Mouse (Mus musculus): ENCODE measurements around the gene Gm43064. TPM values are rescaled to one million over a fixed set of nuclear protein-coding genes. Genes with fewer than 3 reads are reported as not detected.

Gene Gm43064
- polyA plus RNA-seq, 1 experiment from 2014 or later: 0.39 TPM

DNA sequence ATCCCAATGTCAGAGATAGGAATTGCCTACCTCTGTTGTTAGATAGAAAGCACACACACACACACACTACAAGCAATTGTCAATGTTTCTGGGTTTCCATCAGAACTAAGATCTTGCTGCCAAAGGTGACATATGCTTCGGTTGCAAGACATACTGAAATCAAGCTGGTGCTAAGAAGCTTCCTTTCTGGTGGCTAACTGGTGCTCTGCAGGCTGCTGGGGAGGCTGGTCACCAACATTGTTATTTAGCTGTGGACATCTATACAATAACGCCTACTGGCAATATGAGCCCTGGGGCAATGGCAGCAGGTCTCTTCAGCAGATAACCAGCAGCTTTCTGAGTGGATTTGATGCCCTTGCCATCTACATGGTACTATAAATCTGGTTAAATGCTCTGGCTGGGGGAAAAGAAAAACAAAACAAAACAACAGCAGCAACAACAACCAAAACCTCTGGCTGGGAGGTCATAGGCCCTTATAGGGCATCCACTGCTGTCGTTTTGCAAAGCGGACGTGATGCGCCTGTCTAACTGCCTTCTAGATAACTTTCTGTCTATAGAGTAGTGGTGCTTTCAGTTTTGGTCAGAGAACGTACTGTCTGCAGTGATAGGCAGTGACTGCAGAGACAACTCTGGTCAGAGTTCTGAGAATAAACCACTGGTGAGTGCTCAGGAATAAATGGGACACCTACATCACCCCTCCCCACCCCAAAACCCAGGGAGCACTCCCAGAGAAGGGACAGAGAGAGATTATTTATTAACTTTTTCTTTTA is 47.8 kb downstream of the Gm43064 start:
- Histone ChIP-seq H3K27ac (replicated peaks in 1 of 2; ENCODE audit: control insufficient read depth in 1 of 2, insufficient read depth in 1 of 2, low read depth in 2 of 2, low read length in 2 of 2) (no peak overlapping the region), H3K4me3 (ENCODE audit: control insufficient read depth in 1 of 2, insufficient read depth in 1 of 2, low read depth in 1 of 2, low read length in 2 of 2) (no peak overlapping the region), H3K4me1 (ENCODE audit: control insufficient read depth in 2 of 2, insufficient read depth in 2 of 2, low read length in 2 of 2) (peaks cover 6 to 8% of the 10 kb centered on the region in 2 experiments; a peak in 2 of 4 replicates), H3K36me3 (ENCODE audit: control insufficient read depth, insufficient read depth, low read length) (no peaks in the 10 kb centered on the region), H3K27me3 (ENCODE audit: control insufficient read depth, insufficient read depth, low read length) (no peaks in the 10 kb centered on the region), H3K4me2 (ENCODE audit: low read length) (no peak overlapping the region), H3K9ac (ENCODE audit: low read length) (no peak overlapping the region), H3K9me3 (ENCODE audit: control insufficient read depth, low read length) (no peaks in the 10 kb centered on the region)
- WGBS: 83% methylated on average over 7 of the region's 7 CpGs
- no peak for ATAC-seq (ENCODE audit: insufficient number of reproducible peaks, insufficient read depth, low FRiP score, low read depth)

DNA sequence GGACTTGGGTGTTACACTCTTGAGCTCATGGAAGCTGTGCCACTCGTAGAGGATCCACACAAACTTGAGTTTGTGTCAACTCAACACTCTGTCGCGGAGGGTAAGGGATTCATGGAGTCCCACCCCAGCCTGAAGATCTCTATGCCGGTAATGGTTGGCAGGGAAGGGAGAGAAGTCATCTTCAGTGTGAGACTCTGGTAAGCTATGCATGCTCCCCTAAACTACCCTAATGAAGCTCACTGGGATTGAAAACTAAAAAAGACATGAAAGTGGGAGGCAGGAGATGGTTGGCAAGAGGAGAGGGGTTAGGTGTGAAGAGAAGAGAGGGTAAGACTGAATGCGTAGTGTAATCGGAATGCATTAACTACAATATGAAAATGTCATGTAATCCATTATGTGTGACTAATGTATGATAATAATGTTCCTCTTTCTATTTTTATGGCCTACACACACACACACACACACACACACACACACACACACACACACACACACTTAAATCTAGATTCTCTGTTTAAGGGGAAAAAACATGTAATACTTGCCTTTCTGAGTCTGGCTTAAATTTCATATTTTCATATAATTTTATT is 48.7 kb downstream of the Gm43064 start:
- no peaks in the 10 kb centered on the region for H3K9me3 ChIP-seq (ENCODE audit: control insufficient read depth, low read length)
- H3K27ac ChIP-seq (replicated peaks in 1 of 2; ENCODE audit: control insufficient read depth in 1 of 2, insufficient read depth in 1 of 2, low read depth in 2 of 2, low read length in 2 of 2): no peak overlapping the region
- no peak overlapping the region for H3K9ac ChIP-seq (ENCODE audit: low read length)
- no peak overlapping the region for H3K4me3 ChIP-seq (ENCODE audit: control insufficient read depth in 1 of 2, insufficient read depth in 1 of 2, low read depth in 1 of 2, low read length in 2 of 2)
- ATAC-seq (ENCODE audit: insufficient number of reproducible peaks, insufficient read depth, low FRiP score, low read depth): no peak
- peaks cover 6 to 8% of the 10 kb centered on the region in 2 experiments; a peak in 2 of 4 replicates for H3K4me1 ChIP-seq (ENCODE audit: control insufficient read depth in 2 of 2, insufficient read depth in 2 of 2, low read length in 2 of 2)
- H3K27me3 ChIP-seq (ENCODE audit: control insufficient read depth, insufficient read depth, low read length): no peaks in the 10 kb centered on the region
- WGBS: 84% methylated on average over 6 of the region's 6 CpGs
- H3K36me3 ChIP-seq (ENCODE audit: control insufficient read depth, insufficient read depth, low read length): no peaks in the 10 kb centered on the region
- no peak overlapping the region for H3K4me2 ChIP-seq (ENCODE audit: low read length)

DNA sequence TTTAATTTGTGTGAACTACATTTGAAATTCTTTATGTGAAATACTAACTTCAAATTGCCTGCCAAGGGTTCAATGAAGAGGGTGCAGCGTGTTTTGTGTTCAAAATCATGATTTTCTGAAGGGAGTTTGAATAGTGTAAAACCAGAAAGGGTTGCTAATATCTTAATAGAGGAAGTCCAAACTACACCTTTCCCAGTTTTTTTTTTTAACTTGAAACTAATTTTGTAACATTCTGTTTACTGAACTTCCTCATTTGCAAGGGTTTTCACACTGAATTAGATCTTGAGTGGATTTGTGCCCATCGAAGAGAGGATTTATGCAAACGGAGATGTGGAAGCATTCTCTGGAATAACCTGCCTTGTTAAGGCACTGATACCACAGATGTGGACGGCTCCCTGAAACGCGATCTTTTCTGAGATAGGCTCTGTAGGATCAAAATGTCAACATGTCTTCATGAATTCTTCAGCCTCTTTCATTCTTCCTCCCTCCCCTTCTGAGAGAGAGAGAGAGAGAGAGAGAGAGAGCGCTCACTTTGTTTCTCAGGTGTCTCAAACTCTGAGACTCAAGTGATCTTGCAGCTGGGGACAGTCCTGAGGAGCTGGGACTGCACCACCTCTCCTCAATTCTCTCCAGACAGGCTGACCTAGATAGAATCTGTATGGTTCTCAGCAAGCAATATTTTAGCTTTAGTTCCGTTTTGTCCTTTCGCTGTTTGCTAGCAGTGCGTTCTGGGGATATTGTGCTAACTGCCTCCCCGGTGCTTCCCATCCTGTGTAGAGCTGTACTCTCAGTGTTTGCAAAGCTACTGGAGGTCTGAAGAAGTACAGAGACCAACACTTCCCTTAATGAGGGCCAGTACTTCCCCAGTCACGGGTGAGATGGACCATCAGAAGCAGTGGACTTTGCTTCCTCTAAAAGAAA is 49.8 kb downstream of the Gm43064 start, which contains the start of gene Ptpn22:
Gene Ptpn22, plus strand, starts transcription at position 915 of the 921 bp plus-strand sequence.
- 0 out of 4 replicates have a peak within 1 kb of the TSS, but pooled peaks have one; percentile 1 to 19 for H3K27ac ChIP-seq (replicated peaks in 1 of 2; ENCODE audit: control insufficient read depth in 1 of 2, insufficient read depth in 1 of 2, low read depth in 2 of 2, low read length in 2 of 2)
- H3K36me3 ChIP-seq (ENCODE audit: control insufficient read depth, insufficient read depth, low read length): no peaks in the 10 kb centered on the region
- WGBS: 67% methylated on average over 12 of the region's 12 CpGs
- no peak within 1 kb of the TSS for H3K4me2 ChIP-seq (ENCODE audit: low read length)
- H3K27me3 ChIP-seq (ENCODE audit: control insufficient read depth, insufficient read depth, low read length): no peaks in the 10 kb centered on the region
- peaks cover 6 to 8% of the 10 kb centered on the region in 2 experiments; a peak in 2 of 4 replicates for H3K4me1 ChIP-seq (ENCODE audit: control insufficient read depth in 2 of 2, insufficient read depth in 2 of 2, low read length in 2 of 2)
- ATAC-seq (ENCODE audit: insufficient number of reproducible peaks, insufficient read depth, low FRiP score, low read depth): no peak
- H3K9ac ChIP-seq (ENCODE audit: low read length): no peak within 1 kb of the TSS; the same call in 1 of the 2 replicates
- no peaks in the 10 kb centered on the region for H3K9me3 ChIP-seq (ENCODE audit: control insufficient read depth, low read length)
- H3K4me3 ChIP-seq (ENCODE audit: control insufficient read depth in 1 of 2, insufficient read depth in 1 of 2, low read depth in 1 of 2, low read length in 2 of 2): no peak within 1 kb of the TSS

DNA sequence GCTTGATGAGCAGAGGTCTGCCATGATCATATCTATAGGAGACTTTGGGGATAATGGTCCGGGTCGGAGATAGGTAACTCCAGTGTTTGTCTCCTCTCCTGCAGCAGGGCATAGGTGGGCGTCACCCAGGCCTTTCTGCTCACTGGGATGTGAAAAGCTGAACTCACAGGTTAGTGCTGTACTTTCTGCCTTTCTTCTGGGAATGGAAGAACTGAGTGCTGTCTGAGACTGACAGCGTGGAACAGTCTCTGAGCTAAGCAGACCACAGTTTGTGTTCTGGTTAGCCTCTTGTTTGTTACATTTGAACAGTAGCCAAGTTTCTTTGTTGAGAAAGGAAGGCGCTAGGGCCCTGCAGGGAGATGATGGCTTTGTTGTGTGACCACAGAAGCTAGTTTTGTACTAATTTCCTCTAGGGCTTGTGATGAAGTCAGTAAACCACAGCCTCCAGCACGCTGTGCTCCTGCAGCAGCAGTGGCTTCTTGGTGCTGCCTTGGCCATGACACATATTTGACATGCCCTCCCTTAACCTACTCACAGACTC is 50.5 kb downstream of the Gm43064 start:
- WGBS: 61% methylated on average over 6 of the region's 6 CpGs
- 0 out of 4 replicates have a peak overlapping the region, but pooled peaks have one; percentile 1 to 19 for H3K27ac ChIP-seq (replicated peaks in 1 of 2; ENCODE audit: control insufficient read depth in 1 of 2, insufficient read depth in 1 of 2, low read depth in 2 of 2, low read length in 2 of 2)
- no peaks in the 10 kb centered on the region for H3K27me3 ChIP-seq (ENCODE audit: control insufficient read depth, insufficient read depth, low read length)

DNA sequence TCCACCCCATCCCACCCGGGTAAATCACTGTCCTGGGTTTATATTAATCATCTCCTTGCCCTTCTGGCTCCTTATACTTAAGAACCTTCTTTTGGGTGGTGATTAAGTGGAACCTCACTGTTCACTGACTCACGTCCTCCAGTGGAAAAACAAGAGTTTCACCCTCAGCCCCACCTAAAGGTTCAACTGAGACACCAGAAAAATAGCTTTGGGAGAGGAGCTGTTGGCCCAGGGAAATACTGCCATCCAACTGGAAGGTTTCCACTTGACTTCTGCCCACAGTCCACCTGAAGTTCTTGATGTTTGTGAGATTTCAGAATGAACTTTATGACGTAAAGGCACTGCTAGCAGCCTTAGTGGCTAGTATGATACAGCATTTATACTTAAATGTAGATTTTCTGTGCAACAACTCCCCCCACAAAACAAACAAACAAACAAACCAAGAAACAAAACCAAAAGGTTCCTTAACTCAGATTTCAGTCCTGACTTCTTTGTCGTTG is 53.4 kb downstream of the Gm43064 start:
- Histone ChIP-seq H3K36me3 (ENCODE audit: control insufficient read depth, insufficient read depth, low read length) (no peaks in the 10 kb centered on the region), H3K9me3 (ENCODE audit: control insufficient read depth, low read length) (no peaks in the 10 kb centered on the region), H3K27me3 (ENCODE audit: control insufficient read depth, insufficient read depth, low read length) (no peaks in the 10 kb centered on the region), H3K27ac (replicated peaks in 1 of 2; ENCODE audit: control insufficient read depth in 1 of 2, insufficient read depth in 1 of 2, low read depth in 2 of 2, low read length in 2 of 2) (no peak overlapping the region), H3K4me1 (ENCODE audit: control insufficient read depth in 2 of 2, insufficient read depth in 2 of 2, low read length in 2 of 2) (peaks cover 6 to 8% of the 10 kb centered on the region in 2 experiments; a peak in 2 of 4 replicates), H3K4me2 (ENCODE audit: low read length) (no peak overlapping the region), H3K9ac (ENCODE audit: low read length) (no peak overlapping the region), H3K4me3 (ENCODE audit: control insufficient read depth in 1 of 2, insufficient read depth in 1 of 2, low read depth in 1 of 2, low read length in 2 of 2) (no peak overlapping the region)
- WGBS: 76% methylated on average over 4 of the region's 4 CpGs
- ATAC-seq (ENCODE audit: insufficient number of reproducible peaks, insufficient read depth, low FRiP score, low read depth): no peak

More for the DNA sequence above, 50.5 kb downstream of the Gm43064 start:
- no peak overlapping the region for H3K4me3 ChIP-seq (ENCODE audit: control insufficient read depth in 1 of 2, insufficient read depth in 1 of 2, low read depth in 1 of 2, low read length in 2 of 2)
- H3K9me3 ChIP-seq (ENCODE audit: control insufficient read depth, low read length): no peaks in the 10 kb centered on the region
- H3K4me2 ChIP-seq (ENCODE audit: low read length): no peak overlapping the region
- no peak overlapping the region; the same call in 1 of the 2 replicates for H3K9ac ChIP-seq (ENCODE audit: low read length)
- H3K4me1 ChIP-seq (ENCODE audit: control insufficient read depth in 2 of 2, insufficient read depth in 2 of 2, low read length in 2 of 2): peaks cover 6 to 8% of the 10 kb centered on the region in 2 experiments; a peak in 2 of 4 replicates
- no peaks in the 10 kb centered on the region for H3K36me3 ChIP-seq (ENCODE audit: control insufficient read depth, insufficient read depth, low read length)
- no peak for ATAC-seq (ENCODE audit: insufficient number of reproducible peaks, insufficient read depth, low FRiP score, low read depth)

DNA sequence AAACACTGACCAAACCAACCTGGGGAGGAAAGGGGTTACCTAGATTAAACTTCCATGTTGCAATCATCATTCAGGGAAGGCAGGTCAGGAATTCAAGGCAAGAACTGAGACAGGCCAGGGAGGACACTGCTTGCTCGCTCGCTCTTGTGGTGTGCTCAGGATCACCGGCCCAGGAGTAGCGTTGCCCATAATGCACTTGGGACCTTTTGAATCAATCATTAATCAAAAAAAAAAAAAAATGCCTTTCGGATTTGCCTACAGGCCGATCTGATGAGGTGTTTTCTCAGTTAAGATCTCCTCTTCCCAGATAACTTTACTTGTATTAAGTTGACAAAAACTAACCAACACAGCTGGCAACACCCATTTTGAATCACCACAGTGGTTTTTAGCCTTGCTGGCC is 54.8 kb downstream of the Gm43064 start:
- H3K27me3 ChIP-seq (ENCODE audit: control insufficient read depth, insufficient read depth, low read length): no peaks in the 10 kb centered on the region
- no peaks in the 10 kb centered on the region for H3K36me3 ChIP-seq (ENCODE audit: control insufficient read depth, insufficient read depth, low read length)
- H3K4me1 ChIP-seq (ENCODE audit: control insufficient read depth in 2 of 2, insufficient read depth in 2 of 2, low read length in 2 of 2): peaks cover 6 to 8% of the 10 kb centered on the region in 2 experiments; a peak in 2 of 4 replicates
- no peak overlapping the region for H3K9ac ChIP-seq (ENCODE audit: low read length)
- no peak for ATAC-seq (ENCODE audit: insufficient number of reproducible peaks, insufficient read depth, low FRiP score, low read depth)
- H3K4me2 ChIP-seq (ENCODE audit: low read length): no peak overlapping the region
- H3K9me3 ChIP-seq (ENCODE audit: control insufficient read depth, low read length): no peaks in the 10 kb centered on the region
- no peak overlapping the region for H3K27ac ChIP-seq (replicated peaks in 1 of 2; ENCODE audit: control insufficient read depth in 1 of 2, insufficient read depth in 1 of 2, low read depth in 2 of 2, low read length in 2 of 2)
- 91% methylated on average over 6 of the region's 6 CpGs for WGBS
- no peak overlapping the region for H3K4me3 ChIP-seq (ENCODE audit: control insufficient read depth in 1 of 2, insufficient read depth in 1 of 2, low read depth in 1 of 2, low read length in 2 of 2)
